Mouse (Mus musculus): ENCODE measurements around the gene Fcgrt. TPM values are rescaled to one million over a fixed set of nuclear protein-coding genes. Genes with fewer than 3 reads are reported as not detected.
A peak's percentile ranks its signal among the peaks of the same experiment; 100 is the strongest.

The Fcgrt gene
- total RNA-seq, 2 experiments from 2014 or later, result 39.2 to 40.0 TPM

DNA sequence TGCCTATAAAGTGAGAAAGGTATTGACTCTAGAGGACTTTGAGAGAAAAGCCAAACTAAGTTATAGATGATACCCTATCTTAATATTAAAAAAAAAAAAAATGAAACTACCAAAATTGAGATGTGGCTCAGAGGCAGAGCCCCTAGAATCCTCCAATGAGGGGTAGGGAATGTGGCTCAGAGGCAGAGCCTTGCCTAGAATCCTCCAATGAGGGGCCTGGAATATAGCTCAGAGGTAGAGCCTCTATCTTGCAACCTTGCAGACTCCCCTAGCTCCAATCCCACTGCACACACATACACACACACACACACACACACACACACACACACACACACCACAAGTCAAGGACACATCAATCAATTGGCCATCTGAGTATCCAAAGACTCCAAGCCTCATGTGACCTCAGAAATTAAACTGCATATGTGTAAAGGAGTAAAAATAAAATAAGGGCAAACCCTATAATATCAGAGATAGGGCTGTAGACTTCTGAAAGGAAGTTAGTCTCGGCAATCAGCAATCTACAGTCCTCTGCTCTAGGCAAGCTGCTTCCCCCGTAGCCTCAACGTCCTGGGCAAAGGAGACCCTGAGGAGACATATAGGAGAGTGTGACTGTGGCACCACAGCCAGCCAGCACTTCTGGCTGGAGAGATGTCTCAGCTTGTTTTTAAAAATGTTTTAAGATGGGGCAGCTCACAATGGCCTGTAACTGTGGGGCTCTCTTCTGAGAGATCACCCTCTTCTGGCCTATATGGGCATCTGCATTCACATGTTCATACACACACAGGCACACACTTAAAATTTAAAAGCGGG lies 36.3 kb downstream of the Fcgrt start:
- intact Hi-C loops (cut with DNase I), result no loop called here
- DNase-seq, result no peak

DNA sequence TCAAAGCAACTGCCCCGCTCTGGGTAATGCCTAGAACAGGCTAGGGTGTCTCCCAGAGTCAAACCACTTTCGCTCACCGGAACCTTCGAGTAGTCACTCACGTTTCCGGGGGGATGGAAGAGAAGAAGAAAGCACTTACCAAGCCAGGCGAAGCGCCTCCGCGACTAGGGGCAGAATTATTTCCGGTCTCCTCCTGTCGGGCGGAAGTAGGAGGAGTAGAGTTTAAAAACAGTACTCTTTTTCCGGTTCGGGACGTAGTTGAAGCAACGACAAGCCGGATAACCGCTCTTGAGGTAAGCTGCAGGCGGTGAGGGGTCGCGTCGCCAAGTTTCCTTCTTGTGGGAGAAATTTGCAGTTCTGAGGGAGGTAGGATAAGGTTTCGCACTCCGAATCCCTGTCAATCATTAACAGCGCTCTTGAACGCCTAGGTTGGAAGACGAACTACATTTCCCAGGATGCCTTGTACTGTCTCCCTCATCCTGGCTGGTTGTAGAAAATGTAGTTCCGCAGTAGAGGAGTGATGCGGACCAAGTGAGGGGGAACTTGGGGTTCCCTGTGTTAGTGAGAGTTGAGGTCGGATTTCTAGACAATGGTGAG lies 41.3 kb downstream of the Fcgrt start, which contains the start of the genes Nosip and Prrg2:
Gene Nosip (plus strand): TSS at position 191 of the 597 bp plus-strand sequence.
Gene Prrg2 (minus strand): TSS at position 439 of the 597 bp plus-strand sequence.
- intact Hi-C loops (cut with DNase I), result no loop called here
- peak; percentile 92 for DNase-seq

DNA sequence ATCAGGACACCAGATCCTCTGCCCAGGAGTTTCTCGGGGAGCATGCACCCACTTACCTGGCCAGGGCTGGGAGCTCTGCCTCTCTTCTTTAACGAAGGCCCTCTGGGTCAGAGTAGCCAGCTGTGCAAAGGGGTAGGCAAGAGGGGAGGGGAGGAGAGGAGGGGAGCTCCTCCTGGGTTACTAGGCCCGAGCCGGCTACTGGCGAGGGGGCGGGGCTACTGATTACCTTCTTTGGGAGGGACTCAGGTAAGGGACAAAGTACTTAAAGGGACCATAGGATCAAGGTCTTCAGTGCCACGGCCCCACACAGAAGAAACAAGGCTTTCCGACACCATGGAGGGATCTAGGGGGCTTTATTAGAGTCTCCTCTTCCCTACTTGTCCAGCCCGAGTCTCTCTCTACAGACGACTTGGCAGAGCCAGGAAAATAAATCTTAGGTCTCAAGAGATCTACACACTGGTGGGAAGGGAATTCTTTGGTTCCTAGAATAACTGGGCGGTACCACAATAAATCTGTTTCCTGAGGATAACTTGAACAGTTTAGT lies 42.0 kb downstream of the Fcgrt start:
- DNase-seq, result no peak
- intact Hi-C loops (cut with DNase I), result no loop called here

- intact Hi-C loops (cut with DNase I), result no loop called here
- no peak for DNase-seq
These were observed 43.0 kb downstream of the Fcgrt start for GRCm38 (mm10) chr7:45060632-45061122.

- no peak for DNase-seq
These were observed 44.8 kb downstream of the Fcgrt start for GRCm38 (mm10) chr7:45058607-45059571.

GRCm38 (mm10) chr7:45056972-45057348 lies 46.7 kb downstream of the Fcgrt start:
- intact Hi-C loops (cut with DNase I), result no loop called here
- DNase-seq, result no peak

More at GRCm38 (mm10) chr7:45058607-45059571, 44.8 kb downstream of the Fcgrt start:
- intact Hi-C loops (cut with DNase I), result no loop called here

DNA sequence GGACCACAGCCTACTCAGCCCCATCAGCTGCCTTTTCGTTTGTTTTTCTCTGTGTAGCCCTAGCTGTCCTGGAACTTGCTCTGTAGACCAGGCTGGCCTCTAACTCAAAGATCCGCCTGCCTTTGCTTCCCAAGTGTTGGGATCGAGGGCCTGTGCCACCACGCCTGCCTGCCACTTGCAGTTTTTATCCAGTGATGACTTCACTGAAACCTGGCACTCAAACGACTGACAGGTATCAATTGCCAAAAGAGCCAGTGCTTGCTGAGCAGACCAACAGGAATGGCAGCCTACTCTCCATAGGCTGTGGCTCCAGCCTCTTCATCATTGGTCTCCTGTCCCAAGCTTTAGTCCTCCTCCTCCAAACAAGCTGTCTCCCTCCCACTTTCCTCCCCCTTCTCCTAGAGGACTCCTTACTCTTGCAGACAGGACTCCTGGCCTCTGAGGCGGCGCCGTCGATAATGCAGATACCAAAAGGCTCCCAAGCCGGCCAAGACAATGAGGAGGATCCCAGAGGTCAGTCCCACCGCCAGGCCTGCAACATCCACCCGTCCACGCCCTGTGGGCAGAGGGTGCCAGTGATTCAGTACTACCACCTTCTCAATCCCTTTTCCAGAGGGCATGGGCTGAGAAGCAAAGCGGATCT lies 47.2 kb downstream of the Fcgrt start:
- intact Hi-C loops (cut with DNase I), result no loop called here
- no peak for DNase-seq

DNA sequence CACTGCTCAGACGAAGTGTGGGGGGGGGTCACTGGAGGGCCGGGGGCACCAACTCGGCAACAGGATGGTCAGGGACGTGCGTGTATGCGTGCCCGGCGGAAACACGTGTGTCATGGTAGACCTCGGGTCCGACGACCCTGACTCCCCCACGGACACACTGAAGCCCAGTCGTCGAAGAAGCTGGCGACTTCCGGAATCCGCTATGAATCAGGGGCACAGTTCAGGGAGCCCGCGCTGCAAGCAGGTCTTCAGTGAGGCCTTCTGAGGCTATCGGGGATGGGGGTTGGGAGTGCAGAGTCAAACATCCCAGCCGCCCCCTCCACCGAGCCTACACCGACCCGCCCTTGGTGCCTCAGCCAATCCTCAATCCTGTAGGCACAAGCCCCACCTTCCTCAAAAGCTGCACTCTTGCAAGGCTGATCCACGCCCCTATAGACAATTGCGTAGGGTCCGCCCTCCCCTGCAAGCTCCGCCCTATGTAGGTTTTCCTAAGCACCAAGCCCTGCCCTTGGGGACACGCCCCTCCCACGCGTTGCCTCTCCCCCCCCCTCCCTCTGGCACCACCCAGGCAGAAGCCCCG lies 49.6 kb downstream of the Fcgrt start:
- intact Hi-C loops (cut with DNase I), result loop anchor here (2.0 kb wide), 1 partner anchor 35 kb away; no protein-coding TSS in a partner anchor
- peak; percentile 86 to 89 for DNase-seq

DNA sequence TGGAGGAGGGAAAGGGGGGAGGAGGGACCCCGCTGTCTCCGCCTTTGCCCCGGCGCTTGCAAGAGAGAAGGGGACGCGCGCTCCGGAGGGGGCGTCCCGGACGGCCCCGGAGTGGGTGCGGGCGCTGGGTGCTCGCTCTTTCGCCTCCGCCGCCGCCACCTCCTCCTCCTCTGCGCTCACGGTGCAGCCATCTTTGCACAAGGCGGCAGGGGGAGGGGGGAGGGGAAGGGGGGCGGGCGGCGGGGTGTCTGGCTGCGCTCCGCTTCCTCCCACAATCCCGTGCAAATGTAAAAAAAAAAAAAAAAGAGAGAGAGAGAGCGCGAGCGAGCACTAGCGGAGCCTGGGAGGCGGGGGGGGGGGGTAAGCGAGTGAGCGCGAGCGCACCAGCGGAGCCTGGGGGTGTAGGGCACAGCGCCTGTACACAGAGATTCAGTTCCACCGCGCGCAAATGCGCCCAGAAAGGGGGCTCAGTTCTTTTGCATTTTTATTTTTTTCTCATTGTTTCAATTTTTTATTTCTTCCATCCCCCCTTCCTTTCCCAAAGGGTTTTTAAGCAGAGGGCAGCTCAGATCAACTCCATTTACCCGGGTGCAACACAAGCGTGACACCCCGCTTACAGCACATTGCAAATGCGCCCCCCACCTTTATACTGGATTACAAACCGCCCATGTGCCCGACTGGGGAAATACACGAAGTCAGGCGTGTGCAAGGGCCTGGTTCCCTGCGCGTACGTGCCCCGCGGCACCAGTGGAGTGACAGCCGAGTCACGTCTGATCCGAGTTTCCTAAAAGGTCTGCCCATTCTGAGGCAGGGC lies 50.3 kb downstream of the Fcgrt start:
- intact Hi-C loops (cut with DNase I), result loop anchor here (2.0 kb wide), 1 partner anchor 35 kb away; no protein-coding TSS in a partner anchor

GRCm38 (mm10) chr7:45052862-45053116 lies 50.9 kb downstream of the Fcgrt start, which contains the start of gene Prr12:
Gene Prr12 (minus strand): TSS chr7:45052881.
- intact Hi-C loops (cut with DNase I), result loop anchor here (2.0 kb wide), 1 partner anchor 34 kb away; no protein-coding TSS in a partner anchor
- DNase-seq, result no peak

More for the DNA sequence above, 50.3 kb downstream of the Fcgrt start:
- peak; percentile 62 to 80 for DNase-seq

GRCm38 (mm10) chr7:45052181-45052861 lies 51.3 kb downstream of the Fcgrt start:
- intact Hi-C loops (cut with DNase I), result loop anchor here (2.0 kb wide), 1 partner anchor 34 kb away; no protein-coding TSS in a partner anchor
- DNase-seq, result no peak

DNA sequence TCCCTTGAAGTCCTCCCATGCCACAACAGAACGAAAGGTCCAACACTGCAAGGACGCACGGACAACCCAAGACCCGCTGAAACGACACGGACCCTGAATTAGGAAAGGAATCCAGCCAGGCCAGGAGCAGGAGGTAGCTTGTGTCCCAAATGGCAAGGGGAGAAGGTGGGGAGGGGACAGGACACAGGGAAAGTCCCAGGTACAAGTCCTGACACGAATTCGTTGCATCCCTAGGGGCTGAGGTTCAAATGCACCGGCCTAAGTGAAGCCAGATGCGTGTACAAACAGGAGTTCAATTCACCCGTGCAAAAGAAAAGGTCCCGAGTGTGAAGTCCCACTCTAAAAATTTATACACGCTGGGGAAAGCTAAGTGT lies 52.1 kb downstream of the Fcgrt start:
- DNase-seq, result no peak
- intact Hi-C loops (cut with DNase I), result no loop called here

- DNase-seq, result peak; percentile 60 to 75
- intact Hi-C loops (cut with DNase I), result no loop called here
These were observed 52.6 kb downstream of the Fcgrt start for GRCm38 (mm10) chr7:45050945-45051600.

GRCm38 (mm10) chr7:45048923-45049657 lies 54.6 kb downstream of the Fcgrt start:
- peak in 1 of 2 experiments; percentile 32 for DNase-seq
- intact Hi-C loops (cut with DNase I), result no loop called here

DNA sequence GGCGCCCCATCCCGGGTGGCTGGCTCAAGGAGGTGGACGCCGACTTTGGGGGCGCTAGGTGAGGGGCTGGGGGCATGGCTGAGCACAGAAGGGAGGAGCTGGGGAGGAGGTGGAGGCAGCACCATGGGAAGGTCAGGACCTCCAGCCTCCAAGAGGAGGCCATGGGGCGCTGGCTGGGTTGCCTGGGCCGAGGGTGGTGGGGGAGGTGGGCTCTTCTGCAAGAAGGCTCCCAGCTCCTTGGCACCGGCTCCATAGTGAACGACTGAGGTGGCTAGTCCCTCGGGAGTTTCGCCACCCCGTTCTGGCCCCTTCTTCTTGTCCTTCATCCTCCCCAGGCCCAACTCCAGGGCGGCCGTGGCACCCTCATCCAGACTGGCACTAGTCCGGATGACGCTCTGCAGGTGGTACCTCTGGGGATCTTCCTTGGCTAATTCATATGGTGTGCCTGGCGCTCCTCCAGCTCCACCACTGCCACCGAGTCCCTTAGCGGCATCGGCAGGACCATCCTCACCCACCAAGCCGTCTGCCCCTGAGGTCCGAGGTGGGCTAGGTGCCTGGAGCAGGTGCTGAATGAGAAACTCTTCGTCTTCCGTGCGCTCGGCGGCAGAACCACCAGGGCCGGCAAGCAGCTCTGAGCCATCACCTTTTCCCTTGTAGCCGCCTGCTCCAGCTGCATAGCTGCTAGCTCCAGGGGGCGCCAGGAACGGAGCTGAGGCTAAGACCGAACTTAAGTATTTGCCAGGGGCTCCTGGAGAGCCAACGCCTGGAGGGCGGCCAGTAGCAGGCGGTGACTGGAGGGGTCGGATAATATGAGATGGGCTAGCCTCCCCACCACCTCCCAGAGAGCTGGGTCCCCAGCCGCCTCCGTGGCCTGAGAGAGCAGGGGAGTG lies 55.4 kb downstream of the Fcgrt start:
- DNase-seq, result no peak
- intact Hi-C loops (cut with DNase I), result no loop called here

GRCm38 (mm10) chr7:45047491-45047890 lies 56.2 kb downstream of the Fcgrt start:
- no peak for DNase-seq
- intact Hi-C loops (cut with DNase I), result no loop called here

Measured in gastrocnemius, postnatal 36 days (tissue).